Mouse (Mus musculus) gastrocnemius, postnatal 10 days (tissue): ENCODE measurements at regions not wholly inside any gene's neighbourhood (a gene's known extent, or its start where the extent isn't known, plus 50 kb on each side); places are given as distances from the start of the nearest gene placed in this dataset.

Experiments used
- DNase-seq: peaks from one replicate; pipeline ENCODE4 v3.0.0; 2021; ENCODE audit warnings: mixed read lengths

GRCm38 (mm10) chr15:68014605-68015305 lies 1514.0 kb upstream of the Lrrc6 start:
- DNase-seq, result no peak

- no peak for DNase-seq
Observed at GRCm38 (mm10) chr15:68011162-68011561, 1510.5 kb upstream of the Lrrc6 start.

DNA sequence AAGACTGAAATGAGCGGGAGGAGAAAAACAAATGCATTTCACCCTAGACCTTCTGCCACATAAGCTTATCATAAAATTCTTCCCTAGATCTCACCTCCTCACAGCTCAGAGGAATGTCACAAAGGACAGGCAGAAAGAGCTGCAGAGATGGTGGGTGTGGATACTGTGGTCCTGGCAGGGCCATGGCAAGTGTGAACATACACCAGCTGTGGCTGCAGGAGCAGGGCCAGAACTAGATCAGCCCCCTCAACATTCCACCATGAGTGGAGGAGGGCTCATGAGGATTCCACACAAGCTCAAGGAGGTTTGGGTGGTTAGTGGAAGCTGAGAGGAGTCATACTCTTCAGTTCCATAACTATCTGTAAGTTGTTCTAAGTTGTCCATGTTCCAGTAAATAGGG lies 1509.5 kb upstream of the Lrrc6 start:
- DNase-seq, result no peak

DNA sequence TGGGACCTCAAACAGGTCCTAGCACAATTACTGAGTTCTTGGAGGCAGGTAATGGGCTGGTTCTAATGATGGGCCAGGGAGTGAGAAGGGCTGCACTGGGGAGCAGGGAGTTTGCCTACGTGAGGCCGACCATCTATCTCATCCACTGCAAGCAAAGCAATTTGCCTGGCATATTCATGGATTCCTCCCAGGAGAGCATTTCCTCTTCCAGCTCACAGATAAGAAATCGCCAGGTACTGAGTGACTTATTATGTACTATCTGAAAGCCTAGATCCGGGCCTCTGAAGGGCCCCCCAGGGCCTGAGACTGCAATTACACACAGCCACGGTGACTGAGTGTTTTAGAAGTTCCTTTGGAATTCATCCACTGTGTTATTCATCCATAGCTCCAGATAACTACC lies 1504.1 kb upstream of the Lrrc6 start:
- DNase-seq, result no peak

- DNase-seq, result no peak
Observed at GRCm38 (mm10) chr15:67996532-67996931, 1495.8 kb upstream of the Lrrc6 start.

DNA sequence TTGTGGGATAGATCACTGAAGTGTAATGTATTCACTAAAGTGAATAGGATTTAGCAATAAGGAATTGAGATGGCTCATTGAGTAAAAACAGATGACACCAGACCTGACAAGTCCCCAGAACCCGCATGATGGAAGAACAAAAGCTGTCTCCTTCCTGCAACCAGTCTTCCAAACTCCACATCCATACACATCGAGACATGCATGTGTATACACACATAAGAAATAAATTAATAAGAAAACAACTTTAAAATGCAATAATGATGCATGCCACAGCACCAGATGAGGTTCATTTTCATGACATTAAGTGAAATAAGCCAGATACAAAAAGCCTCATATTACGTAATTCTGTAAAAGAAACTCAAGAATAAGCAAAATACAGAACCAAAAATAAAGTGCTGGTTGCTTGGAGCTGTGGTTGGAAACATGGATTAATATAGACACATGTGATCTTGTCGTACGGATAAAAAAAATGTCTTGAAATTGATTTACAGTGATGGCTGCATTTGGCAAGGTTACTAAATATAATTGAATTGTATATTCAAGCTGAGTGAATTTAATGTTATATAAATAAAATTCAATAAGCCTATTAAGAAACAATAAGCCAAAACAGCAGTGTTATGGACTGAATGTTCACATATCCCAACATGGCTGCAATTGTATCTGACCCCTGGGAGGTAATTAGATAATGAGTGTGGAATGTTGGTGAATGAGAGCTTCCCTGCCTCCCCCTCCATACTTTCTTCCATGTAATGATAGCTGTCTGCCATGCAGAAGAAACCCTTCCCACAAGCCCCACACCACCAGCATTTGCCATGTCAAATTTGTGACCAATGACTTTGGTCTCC lies 1488.9 kb upstream of the Lrrc6 start:
- no peak for DNase-seq

DNA sequence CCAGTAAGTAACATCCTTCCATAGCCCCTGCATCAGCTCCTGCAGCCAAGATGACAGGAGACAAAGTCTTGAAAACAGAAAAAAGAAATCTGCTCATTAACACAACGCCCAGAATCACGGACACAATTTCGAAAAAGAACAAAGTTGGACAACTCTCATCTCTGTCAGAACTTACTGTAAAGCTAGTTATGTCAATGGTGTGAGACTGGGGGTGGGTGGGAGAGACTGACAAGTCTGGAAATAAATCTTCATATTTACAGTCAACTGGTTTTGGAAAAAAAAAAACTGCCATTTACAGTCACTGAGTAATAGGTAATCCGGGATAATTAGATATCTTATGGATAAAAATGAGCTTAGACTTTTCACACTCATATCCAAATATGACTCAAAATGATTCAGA lies 1487.2 kb upstream of the Lrrc6 start:
- no peak for DNase-seq

DNA sequence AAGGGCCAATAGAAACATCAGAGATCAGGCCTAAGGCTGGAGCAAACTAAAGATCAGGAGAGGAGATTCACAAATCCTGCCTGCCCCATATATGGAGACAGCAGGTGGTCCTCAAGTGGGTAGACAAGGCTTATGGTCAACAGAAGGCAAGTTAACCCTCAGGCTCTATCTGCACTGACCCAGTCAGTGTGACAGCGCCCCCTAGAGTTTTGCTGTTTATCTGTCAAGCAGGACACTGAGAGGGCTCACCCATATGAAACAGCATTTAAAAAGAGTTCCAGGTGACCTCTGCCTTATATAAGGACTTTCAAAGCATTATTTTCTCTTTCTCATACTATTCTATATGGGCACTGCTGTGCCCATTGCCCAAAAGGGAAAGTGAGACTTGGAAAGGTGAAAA lies 1482.5 kb upstream of the Lrrc6 start:
- no peak for DNase-seq

DNA sequence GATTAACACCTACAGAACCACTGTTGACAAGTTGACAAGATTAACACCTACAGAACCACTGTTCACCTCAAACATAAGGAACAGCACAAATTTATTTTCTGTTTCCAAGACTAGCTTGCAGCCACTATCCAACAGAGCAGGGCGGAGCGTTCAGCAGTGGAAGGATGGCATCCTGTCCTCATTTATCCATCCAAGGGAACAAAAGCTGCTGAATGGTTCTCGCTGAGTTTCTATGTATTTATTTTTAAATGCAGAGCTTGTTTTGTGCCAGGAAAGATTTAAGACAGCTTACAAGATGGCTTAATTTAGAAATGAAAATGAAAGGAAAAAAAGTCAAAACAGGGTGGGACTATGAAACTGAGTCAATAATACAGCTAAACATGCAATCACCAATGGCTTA lies 1481.2 kb upstream of the Lrrc6 start:
- DNase-seq, result no peak

DNA sequence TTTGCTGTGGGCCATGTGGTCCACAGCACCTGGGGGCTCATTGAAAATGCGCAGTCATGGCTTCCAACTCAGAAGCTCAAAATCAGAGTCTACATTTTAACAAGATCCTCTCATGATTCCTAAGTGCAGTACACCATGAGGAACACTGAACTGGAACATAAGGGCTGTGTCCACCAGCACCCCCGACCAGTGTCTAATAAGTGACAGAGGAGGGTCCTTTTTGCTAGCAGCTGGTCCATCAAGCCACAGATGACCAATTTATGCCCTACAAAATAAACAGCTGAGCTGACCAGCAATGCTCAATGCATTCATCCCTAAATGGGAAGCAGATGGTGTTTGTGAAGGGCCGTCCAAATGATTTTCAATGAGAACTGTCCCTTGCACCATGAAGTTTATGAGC lies 1478.7 kb upstream of the Lrrc6 start:
- no peak for DNase-seq

DNA sequence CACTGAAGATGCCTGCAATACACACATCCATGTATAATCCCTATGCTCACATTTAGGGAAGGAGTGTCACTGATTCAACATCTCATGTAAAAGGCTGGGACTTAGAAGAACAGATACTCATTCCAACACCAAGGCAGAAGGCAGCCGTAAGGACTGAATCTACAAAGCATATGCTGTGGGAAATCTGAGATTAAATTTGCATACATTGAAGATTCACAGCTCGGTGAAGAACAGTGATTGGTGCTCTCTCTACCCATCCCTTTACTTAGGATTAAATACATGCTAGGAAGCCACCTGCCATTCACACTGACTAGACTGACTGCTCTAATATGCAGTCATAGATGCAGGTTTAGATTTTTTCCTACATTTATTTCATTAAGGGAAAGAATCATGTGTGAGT lies 1476.5 kb upstream of the Lrrc6 start:
- no peak for DNase-seq

- DNase-seq, result no peak
Observed at GRCm38 (mm10) chr15:67971998-67972397, 1471.3 kb upstream of the Lrrc6 start.

GRCm38 (mm10) chr15:67954216-67954615 lies 1453.5 kb upstream of the Lrrc6 start:
- no peak for DNase-seq

DNA sequence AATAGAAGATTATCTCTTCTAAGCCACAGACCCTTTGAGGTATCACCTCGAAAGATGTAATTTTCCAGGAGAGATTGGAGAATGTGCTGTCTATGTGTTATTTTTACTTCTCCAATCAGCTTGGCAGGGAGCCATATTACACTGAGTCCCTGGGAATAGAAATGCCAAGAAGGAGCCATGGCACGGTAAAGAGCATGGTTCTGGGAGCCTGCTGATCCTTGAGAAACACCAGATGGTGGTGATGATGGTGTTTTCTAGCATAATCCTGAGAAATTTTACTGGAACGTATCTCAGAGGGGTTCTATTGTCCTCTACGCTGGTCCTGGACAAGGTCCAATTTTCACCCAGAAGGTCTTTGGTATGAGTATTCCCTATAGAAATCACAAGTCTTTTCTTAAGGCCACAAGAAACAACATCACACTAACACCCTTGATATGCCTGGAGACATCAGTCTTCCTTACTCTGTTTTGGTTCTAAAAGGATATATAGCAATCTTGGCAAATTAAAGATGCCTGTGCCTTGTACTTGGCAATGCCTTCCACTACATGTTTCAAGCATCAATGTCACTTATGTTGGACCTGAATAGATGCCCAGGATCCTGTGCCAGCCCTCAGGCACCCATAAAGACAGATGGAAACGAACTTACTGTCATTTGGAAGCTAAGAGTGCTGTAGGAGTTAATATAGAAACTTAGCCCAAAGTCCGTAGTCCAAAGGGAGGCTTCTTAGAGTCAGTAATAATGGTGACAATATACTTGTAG lies 1449.8 kb upstream of the Lrrc6 start:
- DNase-seq, result no peak

DNA sequence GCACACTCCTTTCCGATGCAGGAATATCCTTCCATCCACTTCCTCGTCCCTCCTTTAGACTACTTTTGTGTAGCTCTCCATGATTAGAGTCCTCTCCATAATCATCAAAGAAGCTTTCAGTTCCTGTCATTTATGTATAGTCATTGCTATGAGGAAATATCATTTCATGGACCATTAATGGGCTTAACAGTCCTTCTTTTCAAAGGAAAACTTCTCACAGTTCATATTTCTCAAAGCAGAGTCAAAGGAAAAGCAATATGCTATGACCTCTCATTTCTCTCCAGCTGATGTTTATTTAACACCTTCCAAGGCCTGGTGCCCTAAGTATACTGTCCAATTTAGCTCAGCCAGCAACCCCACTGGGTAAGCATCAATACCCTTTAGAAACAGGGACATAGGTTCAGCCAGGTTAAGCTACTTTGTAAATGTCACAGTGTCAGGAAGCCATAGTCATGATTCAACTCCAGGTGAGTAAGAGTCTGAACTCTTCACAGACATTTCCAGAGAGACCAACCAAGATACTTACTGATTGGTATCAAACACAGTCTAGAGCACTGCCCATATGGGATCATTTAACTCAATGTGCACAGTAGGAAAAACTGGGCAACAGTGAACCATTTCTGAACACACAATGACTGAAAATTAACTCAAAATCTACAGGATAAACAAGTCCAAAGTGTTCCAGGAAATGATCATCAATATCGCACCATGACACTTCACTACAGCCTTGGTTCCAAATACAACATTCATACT lies 1443.8 kb upstream of the Lrrc6 start:
- no peak for DNase-seq

DNA sequence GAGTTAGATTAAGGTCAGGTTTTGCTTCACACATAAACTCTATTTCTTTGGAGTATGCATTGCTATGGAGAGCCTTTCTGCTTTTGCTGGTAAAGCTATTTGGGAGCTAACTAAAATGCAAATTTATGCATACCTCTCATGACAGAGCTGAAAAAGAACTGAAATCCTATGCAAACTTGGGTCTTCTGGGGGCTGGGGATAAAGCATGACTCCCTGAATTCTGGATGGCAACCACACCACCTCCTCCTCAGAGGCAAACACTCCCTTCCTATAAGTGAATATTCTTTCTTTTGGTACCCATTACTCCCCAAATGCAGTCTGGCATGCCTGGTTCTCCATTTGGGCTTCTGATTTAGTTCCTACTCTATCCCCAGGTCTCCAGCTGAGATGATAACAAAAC lies 1442.3 kb upstream of the Lrrc6 start:
- DNase-seq, result no peak

DNA sequence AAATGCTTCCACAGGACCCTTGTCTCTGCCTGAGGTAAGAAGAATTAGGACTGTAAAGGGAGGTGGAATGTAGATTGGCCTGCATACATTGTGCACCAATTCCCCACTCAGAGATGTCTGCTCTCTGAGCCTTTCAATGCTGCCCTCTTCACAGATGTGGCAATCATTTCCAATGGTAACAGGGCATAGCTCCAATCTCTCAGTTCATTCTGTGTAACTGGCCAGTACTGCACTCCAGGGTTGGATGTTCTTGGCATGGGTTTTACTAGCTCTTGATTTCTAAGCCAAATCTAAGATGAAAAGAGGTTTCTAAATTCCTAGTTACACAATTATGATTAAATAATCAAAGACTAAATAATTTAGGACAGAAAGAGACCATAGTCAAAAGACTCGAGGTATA lies 1439.8 kb upstream of the Lrrc6 start:
- DNase-seq, result no peak

- DNase-seq, result no peak
Observed at GRCm38 (mm10) chr15:67924885-67925284, 1424.2 kb upstream of the Lrrc6 start.

DNA sequence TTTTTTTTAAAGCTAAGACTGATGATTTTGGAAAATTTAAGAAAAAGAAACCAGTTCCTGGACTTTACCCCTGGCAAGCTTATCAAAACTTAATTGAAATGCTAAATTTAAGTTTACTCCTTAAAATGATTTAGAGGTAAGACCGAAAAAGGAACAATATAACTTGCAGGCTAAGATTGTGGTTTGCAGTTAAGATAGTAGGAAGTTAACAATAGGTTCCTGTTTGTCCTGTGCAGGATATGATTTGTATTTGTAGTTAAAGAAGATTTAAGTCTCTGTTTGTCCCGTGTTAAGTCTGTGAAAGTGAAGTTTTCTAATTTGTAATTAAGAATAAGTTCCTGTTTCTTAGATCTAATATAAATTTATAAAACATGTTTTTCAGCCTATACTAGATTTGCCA lies 1406.3 kb upstream of the Lrrc6 start:
- DNase-seq, result no peak

GRCm38 (mm10) chr15:67905279-67905678 lies 1404.6 kb upstream of the Lrrc6 start:
- no peak for DNase-seq

DNA sequence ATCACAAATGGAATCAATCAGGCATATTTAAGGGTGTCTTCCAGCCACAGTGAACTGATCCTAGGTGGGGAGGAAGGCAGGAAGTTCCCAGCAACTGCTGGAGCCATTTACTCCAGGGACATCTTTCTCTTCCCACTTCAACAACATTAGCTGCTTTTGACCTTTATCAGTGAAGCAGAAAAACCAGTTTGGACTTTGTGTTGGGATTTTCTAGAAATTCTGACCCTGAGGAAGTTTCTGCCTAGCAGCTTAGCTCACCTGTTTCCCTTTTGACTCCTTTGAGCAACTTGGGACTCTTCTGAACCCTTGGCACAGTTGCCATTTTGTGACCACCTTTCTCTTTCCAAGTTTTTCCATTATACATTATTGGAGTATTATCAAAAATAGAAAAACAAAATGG lies 1403.9 kb upstream of the Lrrc6 start:
- no peak for DNase-seq

DNA sequence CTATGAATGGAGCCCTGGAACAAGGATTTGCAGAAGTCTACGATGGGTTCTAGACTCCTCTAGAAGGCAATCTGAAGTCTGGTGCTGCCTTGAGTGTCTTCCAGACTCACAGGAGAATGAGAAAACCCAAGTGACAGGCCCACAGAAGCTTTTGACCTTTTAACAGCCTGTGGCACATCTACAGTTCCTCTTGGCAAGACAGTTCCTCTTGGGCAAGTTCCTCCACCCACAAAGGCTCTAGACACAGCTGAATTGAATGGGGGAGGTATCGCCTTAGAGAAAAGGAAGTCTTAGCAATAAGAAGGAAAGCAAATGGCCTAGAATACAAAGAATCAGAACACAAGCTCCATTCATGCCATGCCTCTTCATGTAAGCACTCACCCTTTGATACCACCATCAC lies 1402.3 kb upstream of the Lrrc6 start:
- no peak for DNase-seq
